Mouse (Mus musculus): Measurements from ENCODE around the gene Satb1. TPM values are rescaled to one million over a fixed set of nuclear protein-coding genes. Genes with fewer than 3 reads are reported as not detected.

The Satb1 gene
- 100 to 1,000 TPM; 168 to 200 TPM for total RNA-seq (2021)

- intact Hi-C loops (cut with DNase I): loop anchor here (2.0 to 5.0 kb wide), 2 partner anchors 514 to 626 kb away; no protein-coding TSS in a partner anchor
These were observed at the start of gene Satb1 for GRCm38 (mm10) chr17:51832900-51833577. Satb1 (minus strand) TSS chr17:51833290.

GRCm38 (mm10) chr17:51882566-51882965, 49.5 kb upstream of the Satb1 start:
- intact Hi-C loops (cut with DNase I): no loop called here

More at GRCm38 (mm10) chr17:51832900-51833577, at the start of gene Satb1:
- DNase-seq: peak; percentile 55

GRCm38 (mm10) chr17:51880895-51881622, 48.0 kb upstream of the Satb1 start:
- DNase-seq: no peak
- intact Hi-C loops (cut with DNase I): no loop called here

More at GRCm38 (mm10) chr17:51882566-51882965, 49.5 kb upstream of the Satb1 start:
- DNase-seq: no peak

- intact Hi-C loops (cut with DNase I): no loop called here
- no peak for DNase-seq
These were observed 47.1 kb upstream of the Satb1 start for GRCm38 (mm10) chr17:51880221-51880620.

GRCm38 (mm10) chr17:51879736-51880135, 46.6 kb upstream of the Satb1 start:
- intact Hi-C loops (cut with DNase I): no loop called here
- DNase-seq: no peak

- intact Hi-C loops (cut with DNase I): no loop called here
- DNase-seq: no peak
These were observed 46.1 kb upstream of the Satb1 start for GRCm38 (mm10) chr17:51879171-51879570.

GRCm38 (mm10) chr17:51876471-51876870, 43.4 kb upstream of the Satb1 start:
- intact Hi-C loops (cut with DNase I): no loop called here
- no peak for DNase-seq

GRCm38 (mm10) chr17:51857616-51858015, 24.5 kb upstream of the Satb1 start:
- DNase-seq: no peak
- intact Hi-C loops (cut with DNase I): no loop called here

GRCm38 (mm10) chr17:51856332-51856731, 23.2 kb upstream of the Satb1 start:
- intact Hi-C loops (cut with DNase I): no loop called here
- DNase-seq: no peak

GRCm38 (mm10) chr17:51855261-51855660, 22.2 kb upstream of the Satb1 start:
- no peak for DNase-seq
- intact Hi-C loops (cut with DNase I): no loop called here

GRCm38 (mm10) chr17:51853952-51854351, 20.9 kb upstream of the Satb1 start:
- intact Hi-C loops (cut with DNase I): no loop called here
- DNase-seq: no peak

GRCm38 (mm10) chr17:51840596-51840995, 7.5 kb upstream of the Satb1 start:
- intact Hi-C loops (cut with DNase I): no loop called here
- no peak for DNase-seq

- intact Hi-C loops (cut with DNase I): no loop called here
- no peak for DNase-seq
These were observed 6.4 kb upstream of the Satb1 start for GRCm38 (mm10) chr17:51839484-51839883.

GRCm38 (mm10) chr17:51836901-51837300, 3.8 kb upstream of the Satb1 start:
- no peak for DNase-seq
- intact Hi-C loops (cut with DNase I): no loop called here

- intact Hi-C loops (cut with DNase I): no loop called here
- DNase-seq: no peak
These were observed 3.2 kb upstream of the Satb1 start for GRCm38 (mm10) chr17:51836243-51836642.

- intact Hi-C loops (cut with DNase I): loop anchor here (2.0 to 5.0 kb wide), 2 partner anchors 514 to 625 kb away; no protein-coding TSS in a partner anchor
- DNase-seq: no peak
These were observed 680 bp upstream of the Satb1 start for GRCm38 (mm10) chr17:51833578-51834361.

- intact Hi-C loops (cut with DNase I): loop anchor here (2.0 to 5.0 kb wide), 2 partner anchors 515 to 626 kb away; no protein-coding TSS in a partner anchor
- DNase-seq: no peak
These were observed 642 bp downstream of the Satb1 start for GRCm38 (mm10) chr17:51832421-51832875.

GRCm38 (mm10) chr17:51831702-51832420, 1.2 kb downstream of the Satb1 start:
- intact Hi-C loops (cut with DNase I): loop anchor here (2.0 to 5.0 kb wide), 2 partner anchors 515 to 627 kb away; no protein-coding TSS in a partner anchor

GRCm38 (mm10) chr17:51831121-51831701, 1.9 kb downstream of the Satb1 start:
- DNase-seq: no peak
- intact Hi-C loops (cut with DNase I): loop anchor here (5.0 kb wide), 1 partner anchor 516 kb away; no protein-coding TSS in a partner anchor

More at GRCm38 (mm10) chr17:51831702-51832420, 1.2 kb downstream of the Satb1 start:
- DNase-seq: no peak

- no peak for DNase-seq
- intact Hi-C loops (cut with DNase I): no loop called here
These were observed 3.7 kb downstream of the Satb1 start for GRCm38 (mm10) chr17:51829436-51829835.
